Mouse (Mus musculus) brain, embryonic 14.5 days (tissue): ENCODE measurements at regions not wholly inside any gene's neighbourhood (a gene's known extent, or its start where the extent isn't known, plus 50 kb on each side); places are given as distances from the start of the nearest gene placed in this dataset.

Experiments
- CTCF ChIP-seq: fragments of 200-500 bp; IDR thresholded peaks from 2 replicates; pipeline ENCODE4 v1.5.1; 2012; ENCODE audit warnings: inconsistent platforms, mild to moderate bottlenecking, moderate library complexity, borderline replicate concordance; ENCODE audit not compliant: insufficient read depth, insufficient read length; ENCODE audit errors: extremely low read depth
- POLR2A ChIP-seq: fragments of 200-500 bp; IDR thresholded peaks from 2 replicates; pipeline ENCODE4 v1.6.1; 2012; ENCODE audit warnings: mild to moderate bottlenecking, inconsistent platforms, borderline replicate concordance; ENCODE audit not compliant: poor library complexity, insufficient read depth, insufficient read length, severe bottlenecking; ENCODE audit errors: extremely low read depth

DNA sequence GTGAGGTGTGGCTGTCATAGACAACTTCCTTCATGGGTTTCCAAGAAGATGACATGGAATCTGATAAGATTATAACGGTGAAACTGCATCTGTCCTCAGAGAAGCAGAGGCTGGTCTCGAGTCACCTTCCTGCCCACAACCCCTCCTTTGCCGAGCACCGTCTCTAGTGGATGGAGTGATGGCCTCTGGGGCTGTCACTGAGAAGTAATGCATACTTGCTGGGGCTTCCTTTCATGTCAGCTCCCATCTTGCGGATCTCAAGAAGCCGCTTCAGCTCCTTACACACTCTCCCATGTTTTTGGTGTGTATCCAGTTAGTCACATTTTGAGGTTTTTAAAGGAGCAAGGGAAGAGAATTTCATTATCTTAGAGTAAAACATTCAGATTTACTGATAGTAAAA, 84.7 kb downstream of the Cxcl12 start:
- TF ChIP-seq POLR2A (no peak), CTCF (no peak)
